Mouse (Mus musculus) right cerebral cortex, postnatal 25 days (tissue): ENCODE results near the gene Tbx20.

ENCODE experiments used
- DNase-seq: peaks from one replicate; pipeline ENCODE4 v3.0.0; 2022

The Tbx20 gene

DNA sequence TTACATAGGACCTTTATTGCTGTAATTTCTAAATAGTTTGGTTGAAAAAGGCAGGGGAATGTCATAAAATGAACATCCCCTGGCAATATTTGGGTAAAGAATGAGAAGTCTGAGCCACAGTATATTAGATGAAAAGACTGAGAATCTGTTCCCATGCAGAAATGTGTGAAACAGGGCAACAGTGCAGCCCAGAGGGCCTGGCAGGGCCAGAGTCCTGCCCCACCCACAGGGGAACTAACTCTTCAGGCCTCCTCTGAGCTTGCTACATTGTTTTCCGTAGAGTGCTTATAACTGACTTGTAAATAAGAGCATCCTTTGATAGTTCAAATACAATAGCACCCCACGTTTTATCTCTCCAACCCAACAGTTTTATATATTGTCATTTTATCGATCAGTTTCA is 7.0 kb downstream of the Tbx20 start:
- DNase-seq, result no peak

DNA sequence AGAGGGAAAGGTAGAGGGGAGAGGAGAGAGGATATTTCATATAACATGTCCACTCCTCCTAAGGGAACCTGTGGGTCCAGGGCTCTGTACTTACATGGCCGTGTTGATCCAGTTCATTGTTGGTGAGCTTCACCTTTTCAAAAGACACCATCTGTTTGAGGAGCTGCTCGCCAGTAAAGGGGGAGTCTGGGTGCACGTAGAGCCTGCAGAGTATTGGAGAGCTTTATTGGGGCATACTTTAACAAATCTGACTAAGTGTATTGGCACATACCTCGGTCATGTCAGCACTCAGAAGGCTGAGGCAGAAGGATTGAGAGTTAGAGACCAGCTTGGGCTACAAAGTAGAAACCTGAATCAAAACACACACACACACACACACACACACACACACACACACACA is 8.5 kb downstream of the Tbx20 start:
- DNase-seq, result no peak

DNA sequence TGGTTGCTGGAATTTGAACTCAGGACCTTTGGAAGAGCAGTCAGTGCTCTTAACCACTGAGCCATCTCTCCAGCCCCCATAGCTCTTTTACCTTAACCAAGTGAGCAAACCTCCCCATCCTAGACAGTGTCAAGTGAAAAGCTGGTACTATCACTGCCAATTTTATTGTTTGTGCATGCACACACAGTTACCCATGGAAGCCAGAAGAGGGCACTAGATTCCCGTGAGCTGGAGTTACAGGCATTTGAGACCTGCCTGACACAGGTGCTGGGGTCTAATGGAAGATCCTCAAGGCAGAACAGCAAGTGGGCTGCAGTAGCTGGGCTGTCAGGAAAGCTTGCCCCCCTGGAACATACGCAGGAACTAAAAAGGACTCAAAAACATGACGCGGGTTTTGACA is 13.6 kb downstream of the Tbx20 start:
- no peak for DNase-seq

DNA sequence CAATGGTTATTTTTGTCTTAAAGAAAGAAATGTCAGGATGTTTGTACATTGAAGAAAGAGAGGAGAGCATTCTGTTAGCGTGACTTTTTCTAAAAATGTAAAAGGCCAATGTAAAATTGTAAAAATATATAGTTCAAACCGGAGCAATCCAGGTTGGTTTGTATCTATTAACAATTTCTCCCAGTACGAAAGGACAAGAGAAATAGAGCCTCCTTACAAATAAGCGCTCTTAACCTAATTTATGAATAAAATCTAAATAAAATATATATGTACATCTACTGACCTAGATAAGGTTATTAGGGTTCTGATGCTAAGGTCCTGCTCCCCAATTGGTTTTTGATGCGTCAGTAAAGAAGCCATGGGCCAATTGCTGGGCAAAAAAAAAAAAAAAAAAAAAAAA is 29.1 kb downstream of the Tbx20 start:
- DNase-seq, result no peak

DNA sequence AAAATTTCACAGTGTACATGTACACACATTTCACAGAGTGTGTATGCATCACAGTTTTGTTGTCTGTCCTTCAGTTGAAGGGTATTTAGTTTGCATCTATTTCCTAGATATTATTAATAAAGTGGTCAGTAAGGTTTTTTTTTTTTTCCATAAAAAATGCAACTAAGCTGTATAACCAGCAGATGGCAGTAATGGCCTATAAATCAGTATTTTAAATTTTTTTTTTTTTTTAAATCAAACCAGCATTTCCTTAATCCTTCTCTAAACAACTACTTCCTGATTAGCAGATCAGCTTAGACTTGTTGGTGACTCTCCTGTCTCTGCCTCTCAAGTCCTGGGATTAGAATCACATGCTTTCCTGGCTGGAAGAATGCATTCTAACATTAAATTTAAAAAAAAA is 72.9 kb downstream of the Tbx20 start:
- DNase-seq, result no peak

DNA sequence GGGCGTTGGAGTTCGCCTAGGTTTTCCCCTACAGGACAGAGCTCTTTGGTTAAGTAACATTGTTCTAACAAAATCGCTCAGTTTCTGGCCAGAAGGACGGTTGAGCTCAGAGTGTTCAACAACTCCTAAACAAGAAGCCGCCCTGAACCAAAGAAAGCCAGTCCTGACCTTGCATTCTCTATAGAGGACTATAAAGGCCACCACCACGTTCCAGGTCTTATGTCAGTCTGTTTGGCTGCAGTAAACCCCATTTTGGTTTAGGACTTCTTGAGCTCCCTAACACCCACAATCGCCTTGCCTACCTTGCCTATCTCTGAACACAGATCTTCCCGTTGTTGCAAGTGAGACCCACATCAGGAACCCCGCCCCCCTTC is 77.7 kb downstream of the Tbx20 start:
- DNase-seq, result no peak

DNA sequence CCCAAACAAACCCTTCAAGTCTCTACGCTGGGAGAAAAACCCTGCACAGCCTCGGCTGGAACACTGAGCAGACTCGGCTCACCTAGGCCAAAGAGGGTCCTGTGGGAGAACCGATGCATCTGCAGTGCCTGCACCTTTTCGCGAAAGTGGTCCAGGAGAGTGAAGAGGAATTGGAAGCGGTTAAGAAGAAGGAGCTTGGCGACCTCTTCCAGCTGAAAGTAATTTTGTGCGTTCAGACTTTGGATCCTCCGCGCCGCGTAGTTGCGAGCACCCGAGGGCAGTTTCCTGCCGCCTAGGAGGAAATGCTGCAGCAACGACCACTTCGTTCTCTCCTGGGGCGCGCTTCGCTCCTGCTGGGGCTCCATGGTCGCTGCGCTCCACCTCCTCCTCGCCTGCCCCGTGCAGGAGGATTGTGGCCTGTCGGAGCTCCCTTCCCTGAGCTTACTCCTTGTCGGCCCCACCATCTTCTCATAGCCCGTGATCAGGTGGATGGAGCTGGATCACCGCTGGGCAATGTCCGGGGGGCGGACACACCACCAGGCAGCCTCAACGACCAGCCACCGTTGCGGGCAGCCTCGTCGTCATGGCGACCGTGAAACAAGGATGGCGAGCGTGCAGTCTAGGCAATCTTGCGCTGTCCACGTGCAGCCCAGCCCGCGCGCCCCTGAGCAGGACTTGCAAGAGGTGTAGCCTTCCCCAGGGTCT is 78.3 kb downstream of the Tbx20 start, which contains the start of gene Dpy19l2:
Gene Dpy19l2, minus strand, starts transcription at position 594 of the 705 bp plus-strand sequence.
- peak; percentile 49 for DNase-seq
